Mouse (Mus musculus): ENCODE measurements around the gene Grb2. TPM values are rescaled to one million over a fixed set of nuclear protein-coding genes. Genes with fewer than 3 reads are reported as not detected.

Grb2 gene
- polyA plus RNA-seq, 1 experiment from 2014 or later = 40.4 TPM

DNA sequence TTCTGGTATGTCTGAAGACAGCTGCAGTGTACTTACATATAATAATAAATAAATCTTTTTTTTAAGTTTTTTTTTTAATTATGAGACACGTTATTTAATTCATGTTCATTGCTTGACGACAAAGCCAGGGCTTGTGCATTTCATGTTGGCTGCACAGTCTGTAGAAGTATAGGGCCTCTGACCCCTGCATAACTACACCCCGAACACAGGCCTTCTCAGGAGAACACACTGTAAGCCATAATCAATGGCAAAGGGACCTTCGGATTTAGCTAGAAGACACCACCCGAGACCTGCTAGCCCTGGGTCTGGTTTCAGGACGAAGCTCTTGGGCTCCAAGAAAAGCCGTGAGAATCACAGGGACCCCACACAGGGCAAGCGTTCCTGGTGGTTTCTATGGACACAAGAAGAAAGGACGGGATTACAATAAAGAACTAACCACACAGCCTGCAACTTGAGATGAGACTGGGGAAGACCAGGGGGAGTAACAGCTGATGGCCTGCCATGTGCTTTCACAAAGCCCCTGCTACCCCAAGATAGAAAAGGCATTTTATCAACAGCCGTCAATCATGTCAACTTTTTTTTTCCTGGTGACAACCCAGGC, 29.3 kb upstream of the Grb2 start:
- H3K27ac ChIP-seq (ENCODE audit: low read depth) = no peak overlapping the region

DNA sequence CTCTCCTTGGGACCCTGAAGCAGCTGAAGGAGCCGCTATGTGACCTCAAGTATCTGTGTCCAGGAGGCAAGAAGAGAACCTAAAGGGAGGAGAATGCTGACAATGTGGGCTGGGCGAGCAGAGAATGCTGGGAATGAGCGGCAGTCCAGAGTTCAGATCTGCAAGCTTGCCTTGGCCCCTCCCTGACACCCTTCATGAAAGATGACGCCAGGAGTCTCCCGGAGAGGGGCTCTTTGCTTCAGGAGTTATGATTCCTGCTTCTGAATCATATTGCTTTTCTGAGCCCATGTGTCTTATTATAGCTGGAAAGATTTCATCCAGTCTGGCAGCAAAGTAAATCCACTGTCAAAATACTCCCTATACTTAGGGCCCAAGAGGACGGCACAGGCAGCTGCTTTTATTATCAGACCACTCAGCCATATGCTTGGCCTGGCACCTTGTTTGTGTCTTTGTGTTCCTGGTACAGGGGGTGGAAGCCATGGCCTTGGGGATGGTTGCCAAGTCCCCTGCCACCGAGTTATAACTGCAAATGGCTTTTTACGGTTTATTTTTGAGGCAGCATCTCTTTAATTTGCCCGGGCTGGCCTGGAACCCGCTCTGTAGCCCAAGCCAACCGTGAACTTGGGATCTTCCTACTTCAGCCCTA, 25.8 kb upstream of the Grb2 start:
- Histone ChIP-seq H3K27ac (ENCODE audit: low read depth) (no peak overlapping the region), H3K36me3 (replicated peaks; ENCODE audit: insufficient read depth, low read length) (no peaks in the 10 kb centered on the region), H3K4me3 (ENCODE audit: low read depth, low read length) (no peak overlapping the region), H3K9ac (replicated peaks) (no peak overlapping the region), H3K4me2 (ENCODE audit: low read depth, low read length) (no peak overlapping the region), H3K4me1 (ENCODE audit: insufficient read depth) (no peaks in the 10 kb centered on the region), H3K9me3 (ENCODE audit: low read length) (no peaks in the 10 kb centered on the region), H3K27me3 (ENCODE audit: insufficient read depth, low read length) (no peaks in the 10 kb centered on the region)
- WGBS (ENCODE audit: insufficient replicate concordance) = 74% methylated on average over 11 of the region's 11 CpGs
- DNase-seq (no peak), ATAC-seq (no peak)
- TF ChIP-seq EP300 (IDR thresholded peaks at IDR 0.05; ENCODE audit: low read depth) (no peak), CTCF (IDR thresholded peaks at IDR 0.05; ENCODE audit: low read depth) (no peak)

More for the DNA sequence above, 29.3 kb upstream of the Grb2 start:
- H3K9me3 ChIP-seq (ENCODE audit: low read length) = no peaks in the 10 kb centered on the region
- ATAC-seq = no peak
- H3K4me1 ChIP-seq (ENCODE audit: insufficient read depth) = no peaks in the 10 kb centered on the region
- H3K36me3 ChIP-seq (replicated peaks; ENCODE audit: insufficient read depth, low read length) = no peaks in the 10 kb centered on the region
- TF ChIP-seq CTCF (IDR thresholded peaks at IDR 0.05; ENCODE audit: low read depth) (no peak), EP300 (IDR thresholded peaks at IDR 0.05; ENCODE audit: low read depth) (no peak)
- 81% methylated on average over 10 of the region's 10 CpGs for WGBS (ENCODE audit: insufficient replicate concordance)
- no peak overlapping the region for H3K4me2 ChIP-seq (ENCODE audit: low read depth, low read length)
- H3K9ac ChIP-seq (replicated peaks) = no peak overlapping the region
- DNase-seq = no peak
- no peak overlapping the region for H3K4me3 ChIP-seq (ENCODE audit: low read depth, low read length)
- H3K27me3 ChIP-seq (ENCODE audit: insufficient read depth, low read length) = no peaks in the 10 kb centered on the region

DNA sequence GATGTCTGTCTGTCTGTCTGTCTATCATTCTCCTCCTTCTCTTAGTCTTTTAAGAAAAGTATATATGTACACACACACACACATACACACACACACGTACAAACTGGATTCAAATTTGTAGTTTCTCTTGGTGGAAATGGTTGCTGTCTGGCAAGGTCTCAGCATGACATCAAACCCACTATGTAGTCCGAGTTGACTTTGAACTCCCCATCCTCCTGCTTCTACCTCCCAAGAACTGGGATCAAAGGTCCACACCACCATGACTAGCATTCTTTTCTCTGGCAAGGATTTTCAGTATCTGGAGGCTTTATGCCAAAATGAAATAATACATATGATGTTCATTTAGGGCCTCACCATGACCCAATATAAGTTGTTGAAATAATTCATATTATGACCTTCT, 14.8 kb upstream of the Grb2 start:
- no peak for ATAC-seq
- no peak for DNase-seq
- Histone ChIP-seq H3K9me3 (ENCODE audit: low read length) (no peaks in the 10 kb centered on the region), H3K27me3 (ENCODE audit: insufficient read depth, low read length) (no peaks in the 10 kb centered on the region), H3K9ac (replicated peaks) (no peak overlapping the region), H3K36me3 (replicated peaks; ENCODE audit: insufficient read depth, low read length) (no peaks in the 10 kb centered on the region), H3K4me2 (ENCODE audit: low read depth, low read length) (no peak overlapping the region), H3K4me3 (ENCODE audit: low read depth, low read length) (no peak overlapping the region), H3K4me1 (ENCODE audit: insufficient read depth) (no peaks in the 10 kb centered on the region), H3K27ac (ENCODE audit: low read depth) (no peak overlapping the region)
- WGBS (ENCODE audit: insufficient replicate concordance) = 76% methylated on average over 2 of the region's 2 CpGs
- TF ChIP-seq EP300 (IDR thresholded peaks at IDR 0.05; ENCODE audit: low read depth) (no peak), CTCF (IDR thresholded peaks at IDR 0.05; ENCODE audit: low read depth) (no peak)

DNA sequence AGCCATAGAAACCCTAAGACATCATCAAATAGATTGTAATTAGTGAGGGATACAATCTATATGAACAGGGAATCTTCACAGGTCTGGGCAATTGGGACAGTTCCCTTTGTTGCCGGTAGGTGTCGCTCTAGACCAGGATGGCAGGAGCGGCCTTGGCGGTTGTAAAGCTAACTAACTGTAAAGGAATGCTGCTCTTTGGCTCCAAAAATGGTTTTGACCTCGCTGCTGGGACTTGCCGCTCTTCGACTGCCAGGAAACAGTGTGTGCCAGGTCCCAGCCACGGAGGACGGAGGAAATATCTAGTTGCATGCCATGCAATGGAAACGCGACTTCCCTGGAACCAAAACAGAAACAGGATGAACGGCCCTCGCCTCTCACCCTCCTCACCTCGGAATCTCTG, 14.2 kb upstream of the Grb2 start:
- H3K36me3 ChIP-seq (replicated peaks; ENCODE audit: insufficient read depth, low read length) = no peaks in the 10 kb centered on the region
- ATAC-seq = peak; percentile 43
- peak; percentile 83 for DNase-seq
- no peaks in the 10 kb centered on the region for H3K27me3 ChIP-seq (ENCODE audit: insufficient read depth, low read length)
- no peaks in the 10 kb centered on the region for H3K9me3 ChIP-seq (ENCODE audit: low read length)
- 17% methylated on average over 14 of the region's 14 CpGs for WGBS (ENCODE audit: insufficient replicate concordance)
- H3K4me3 ChIP-seq (ENCODE audit: low read depth, low read length) = no peak overlapping the region
- TF ChIP-seq CTCF (IDR thresholded peaks at IDR 0.05; ENCODE audit: low read depth) (peak; percentile 99), EP300 (IDR thresholded peaks at IDR 0.05; ENCODE audit: low read depth) (no peak)
- H3K9ac ChIP-seq (replicated peaks) = no peak overlapping the region
- no peak overlapping the region for H3K27ac ChIP-seq (ENCODE audit: low read depth)
- H3K4me2 ChIP-seq (ENCODE audit: low read depth, low read length) = peak overlapping the region; percentile 44
- 0 out of 2 replicates have a peak, but pooled peaks cover under 1% of the 10 kb centered on the region for H3K4me1 ChIP-seq (ENCODE audit: insufficient read depth)

DNA sequence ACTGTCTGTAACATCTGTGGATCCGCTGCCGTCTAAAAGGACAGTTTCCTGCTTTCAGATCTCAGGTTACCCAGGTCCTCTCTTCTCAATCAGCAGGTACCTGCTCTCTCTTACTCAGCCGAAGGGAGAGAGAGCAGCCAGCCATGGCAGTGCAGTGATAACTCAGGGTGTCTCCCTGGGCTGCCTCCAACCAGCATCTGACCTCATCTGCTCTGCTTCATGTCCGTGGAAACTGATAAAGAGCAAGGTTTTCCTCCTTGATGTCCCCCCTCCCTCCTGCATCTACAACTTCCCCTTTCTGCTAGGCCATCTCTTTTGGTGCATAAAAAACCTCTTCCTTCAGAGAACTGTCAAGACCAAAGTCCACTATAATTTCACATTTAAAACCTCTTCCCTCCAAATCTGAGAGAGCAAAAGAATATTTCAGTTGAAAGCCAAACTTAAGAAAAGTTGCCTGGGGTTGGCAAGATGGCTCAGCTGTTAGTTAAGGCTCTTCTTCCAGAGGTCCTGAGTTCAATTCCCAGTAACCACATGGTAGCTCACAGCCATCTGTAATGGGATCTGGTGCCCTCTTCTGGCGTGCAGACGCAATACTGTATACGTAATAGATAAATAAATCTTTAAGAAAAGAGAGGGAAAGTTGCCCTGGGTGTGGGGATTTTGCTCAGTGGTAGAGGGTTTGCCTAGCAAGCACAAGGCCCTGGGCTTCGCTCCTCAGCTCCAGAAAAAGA, 9.4 kb upstream of the Grb2 start:
- Histone ChIP-seq H3K9ac (replicated peaks) (no peak overlapping the region), H3K27me3 (ENCODE audit: insufficient read depth, low read length) (no peaks in the 10 kb centered on the region), H3K9me3 (ENCODE audit: low read length) (no peaks in the 10 kb centered on the region), H3K4me2 (ENCODE audit: low read depth, low read length) (peak overlapping the region; percentile 27; the same call in 1 of the 2 replicates), H3K4me1 (ENCODE audit: insufficient read depth) (peaks cover 18% of the 10 kb centered on the region), H3K27ac (ENCODE audit: low read depth) (peak overlapping the region; percentile 60), H3K36me3 (replicated peaks; ENCODE audit: insufficient read depth, low read length) (no peaks in the 10 kb centered on the region), H3K4me3 (ENCODE audit: low read depth, low read length) (no peak overlapping the region)
- WGBS (ENCODE audit: insufficient replicate concordance) = 28% methylated on average over 8 of the region's 8 CpGs
- ATAC-seq (peak; percentile 82), DNase-seq (peak; percentile 40)
- TF ChIP-seq CTCF (IDR thresholded peaks at IDR 0.05; ENCODE audit: low read depth) (peak; percentile 75), EP300 (IDR thresholded peaks at IDR 0.05; ENCODE audit: low read depth) (peak; percentile 60; the same call in 1 of the 2 replicates)

All from liver, postnatal 0 days (tissue).